Mouse (Mus musculus) adrenal gland, postnatal 4 days (tissue): ENCODE measurements around the gene Mbnl2. TPM values are rescaled to one million over a fixed set of nuclear protein-coding genes. Genes with fewer than 3 reads are reported as not detected.
A peak's percentile ranks its signal among the peaks of the same experiment; 100 is the strongest.

Source experiments
- DNase-seq, 2 experiments: peaks; one replicate each; pipeline ENCODE4 v3.0.0; 2021 to 2022; ENCODE audit warnings: low spot score in 2 of 2, mixed read lengths in 2 of 2
- long read RNA-seq, 2 experiments: library from polyadenylated mRNA; stranded (forward); transcript quantifications; one replicate each; pipeline ENCODE4 v2.0.0; 2021
- total RNA-seq, 2 experiments: library from RNA; stranded (reverse); gene quantifications; 2 replicates each; pipeline ENCODE4 v1.2.3; 2021

Gene Mbnl2
- 100 to 1,000 TPM; 169 to 182 TPM for total RNA-seq
- long read RNA-seq, experiment 1, full-length matches to known transcripts = 5 of 21 reads
- long read RNA-seq, experiment 1, partial matches to known transcripts = 0 of 21 reads
- long read RNA-seq, experiment 1, other reads (novel, unspliced or antisense) = 16 of 21 reads
- long read RNA-seq, experiment 2, full-length matches to known transcripts = 15 of 65 reads
- long read RNA-seq, experiment 2, partial matches to known transcripts = 12 of 65 reads
- long read RNA-seq, experiment 2, other reads (novel, unspliced or antisense) = 38 of 65 reads

- peak; percentile 83 to 90 for DNase-seq
These were observed at the start of gene Mbnl2 for GRCm38 (mm10) chr14:120275246-120276238. Mbnl2 (plus strand) TSS chr14:120275669.

GRCm38 (mm10) chr14:120232076-120232496, 43.4 kb upstream of the Mbnl2 start:
- DNase-seq = no peak

- DNase-seq = no peak
These were observed 39.9 kb upstream of the Mbnl2 start for GRCm38 (mm10) chr14:120235610-120236009.

GRCm38 (mm10) chr14:120238501-120238900, 37.0 kb upstream of the Mbnl2 start:
- no peak for DNase-seq

- DNase-seq = no peak
These were observed 35.3 kb upstream of the Mbnl2 start for GRCm38 (mm10) chr14:120240209-120240608.

- no peak for DNase-seq
These were observed 32.8 kb upstream of the Mbnl2 start for GRCm38 (mm10) chr14:120242711-120243110.

GRCm38 (mm10) chr14:120245081-120245705, 30.3 kb upstream of the Mbnl2 start:
- DNase-seq = no peak

- DNase-seq = no peak
These were observed 22.1 kb upstream of the Mbnl2 start for GRCm38 (mm10) chr14:120253331-120253730.

GRCm38 (mm10) chr14:120256146-120256545, 19.3 kb upstream of the Mbnl2 start:
- DNase-seq = no peak

GRCm38 (mm10) chr14:120256623-120257384, 18.7 kb upstream of the Mbnl2 start:
- DNase-seq = no peak

- DNase-seq = no peak
These were observed 18.0 kb upstream of the Mbnl2 start for GRCm38 (mm10) chr14:120257483-120257882.

- no peak for DNase-seq
These were observed 16.0 kb upstream of the Mbnl2 start for GRCm38 (mm10) chr14:120259426-120259825.

GRCm38 (mm10) chr14:120261606-120262005, 13.9 kb upstream of the Mbnl2 start:
- DNase-seq = no peak

- no peak for DNase-seq
These were observed 12.6 kb upstream of the Mbnl2 start for GRCm38 (mm10) chr14:120262660-120263379.

GRCm38 (mm10) chr14:120263380-120264135, 11.9 kb upstream of the Mbnl2 start:
- DNase-seq = no peak

- no peak for DNase-seq
These were observed 9.6 kb upstream of the Mbnl2 start for GRCm38 (mm10) chr14:120265886-120266285.

GRCm38 (mm10) chr14:120267130-120267529, 8.3 kb upstream of the Mbnl2 start:
- no peak for DNase-seq

GRCm38 (mm10) chr14:120270031-120270430, 5.4 kb upstream of the Mbnl2 start:
- DNase-seq = no peak

GRCm38 (mm10) chr14:120270633-120271032, 4.8 kb upstream of the Mbnl2 start:
- no peak for DNase-seq
